Comparison of ENCODE assay signal across 18 mouse cellular contexts in genomic region chr8:10490874-10491273, GRCm38 (mm10).
"Had no signal": no experiment of that assay in that cellular context is flagged by ENCODE, and none has a peak within 500 bp of the region (broad histone marks: within the 10 kb centered on the region; RNA-seq: fewer than 3 reads in every experiment).

No protein-coding gene starts in this region.

- H3K27ac ChIP-seq: liver, embryonic 15.5 days; lung, embryonic 15.5 days; macrophage; midbrain, embryonic 12.5 days; neural tube, embryonic 12.5 days; stomach, embryonic 15.5 days; stomach, postnatal 0 days had no signal

- H3K36me3 ChIP-seq: liver, embryonic 15.5 days; lung, embryonic 15.5 days; midbrain, embryonic 12.5 days; midbrain, embryonic 15.5 days; neural tube, embryonic 12.5 days; stomach, embryonic 15.5 days had no signal

- ATAC-seq: liver, postnatal 0 days; lung, postnatal 0 days had no signal

- H3K27me3 ChIP-seq: liver, embryonic 15.5 days; lung, embryonic 15.5 days; megakaryocyte, embryonic 14.5 days; midbrain, embryonic 12.5 days; midbrain, embryonic 15.5 days; neural tube, embryonic 12.5 days; stomach, embryonic 15.5 days had no signal

- H3K4me3 ChIP-seq: liver, embryonic 15.5 days; lung, embryonic 15.5 days; megakaryocyte, embryonic 14.5 days; midbrain, embryonic 12.5 days; midbrain, embryonic 15.5 days; neural tube, embryonic 12.5 days; stomach, embryonic 15.5 days had no signal

- DNase-seq: liver, postnatal 0 days; lung, adult 2 months; lung, postnatal 14 days; lung, postnatal 36 days; right cerebral cortex, postnatal 14 days; thymus, adult 2 months; thymus, postnatal 25 days; thymus, postnatal 4 days had no signal

- H3K9me3 ChIP-seq: liver, embryonic 15.5 days; lung, embryonic 15.5 days; midbrain, embryonic 12.5 days; stomach, embryonic 15.5 days had no signal

- H3K4me2 ChIP-seq: liver, embryonic 15.5 days; lung, embryonic 15.5 days; midbrain, embryonic 12.5 days; midbrain, embryonic 15.5 days; neural tube, embryonic 12.5 days; stomach, embryonic 15.5 days had no signal

- H3K9ac ChIP-seq: liver, embryonic 15.5 days; liver, postnatal 0 days; lung, embryonic 15.5 days; midbrain, embryonic 12.5 days; midbrain, embryonic 15.5 days; neural tube, embryonic 12.5 days; stomach, embryonic 15.5 days had no signal

- H3K4me1 ChIP-seq: liver, embryonic 15.5 days; lung, embryonic 15.5 days; megakaryocyte, embryonic 14.5 days; midbrain, embryonic 12.5 days; neural tube, embryonic 12.5 days; stomach, embryonic 15.5 days had no signal
